Mouse (Mus musculus) layer of hippocampus, adult 11-12 months (tissue): ENCODE measurements at regions not wholly inside any gene's neighbourhood (a gene's known extent, or its start where the extent isn't known, plus 50 kb on each side); places are given as distances from the start of the nearest gene placed in this dataset.
A peak's percentile ranks its signal among the peaks of the same experiment; 100 is the strongest.

Experiments used
- DNase-seq: peaks from one replicate; pipeline ENCODE4 v3.0.0; 2022; ENCODE audit warnings: low spot score

DNA sequence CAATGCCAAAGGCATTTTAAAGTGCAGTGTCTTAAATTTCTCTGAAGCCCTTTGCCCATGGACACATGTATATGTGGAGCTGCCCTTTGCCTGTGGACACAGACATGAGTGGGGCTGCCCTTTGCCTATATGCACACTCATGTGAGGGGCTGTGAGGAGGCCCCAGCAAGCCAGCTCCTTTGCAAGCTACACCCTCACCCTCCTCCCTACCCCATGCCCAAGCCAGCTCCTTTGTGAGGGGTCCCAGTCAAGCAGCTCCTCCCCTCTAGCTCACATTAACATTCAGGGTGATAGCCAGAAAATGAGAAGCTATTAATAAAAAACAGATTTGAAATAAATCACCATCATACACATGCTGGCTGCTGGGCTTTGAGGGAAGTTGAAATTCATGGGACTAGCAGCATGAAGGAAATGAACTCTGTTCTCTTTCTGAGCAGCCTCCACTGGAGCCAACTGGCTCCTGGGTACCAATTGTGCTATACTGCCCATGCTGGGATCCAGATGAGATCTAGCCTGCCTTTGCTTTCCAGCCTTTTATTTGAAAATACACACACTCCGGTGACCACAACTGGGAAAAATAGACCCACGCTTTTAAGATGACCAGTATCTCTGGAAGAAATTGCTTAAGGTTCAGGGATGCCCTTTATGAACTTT lies 151.4 kb downstream of the Abcc12 start:
- DNase-seq: no peak

- no peak for DNase-seq
Measured at GRCm38 (mm10) chr8:86428131-86428530, 152.4 kb downstream of the Abcc12 start.

DNA sequence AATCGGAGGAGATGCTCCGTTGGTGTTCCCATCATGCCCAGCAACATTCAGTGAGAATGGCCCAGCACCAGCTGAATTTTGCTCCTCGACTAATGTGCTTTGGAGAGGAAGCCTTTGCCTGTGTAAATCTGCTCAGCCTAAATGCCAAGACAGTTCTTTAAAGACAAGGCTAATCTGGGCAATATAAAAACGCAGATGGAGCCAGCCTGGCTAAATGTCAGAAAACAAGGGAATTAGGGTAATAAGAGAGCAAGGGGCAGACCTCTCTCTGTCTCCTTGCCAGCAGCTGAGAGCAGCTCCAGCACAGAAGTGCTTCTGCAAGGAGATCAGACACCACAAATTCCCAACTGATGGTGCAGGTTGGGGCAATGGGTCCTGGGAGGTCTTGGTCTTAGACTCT lies 154.4 kb downstream of the Abcc12 start:
- no peak for DNase-seq

DNA sequence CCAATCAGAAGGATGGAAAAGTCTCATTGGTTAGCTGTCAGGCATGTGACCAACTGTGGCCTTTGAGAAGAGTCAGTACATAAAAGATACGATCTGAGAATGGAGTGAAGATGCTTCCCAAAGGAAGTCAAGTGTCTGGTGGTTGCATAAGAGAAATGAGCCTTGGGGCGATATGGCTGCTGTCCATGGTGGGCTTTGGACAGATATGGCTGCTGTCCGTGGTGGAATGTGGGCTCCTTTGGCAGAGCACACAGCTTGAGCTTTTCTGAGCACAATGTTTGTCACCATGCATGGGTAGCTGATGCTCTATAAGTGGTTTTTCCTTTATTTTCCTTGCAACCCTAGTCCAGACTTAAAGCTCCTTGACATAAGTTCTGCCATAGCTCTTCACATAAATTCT lies 155.1 kb downstream of the Abcc12 start:
- no peak for DNase-seq

GRCm38 (mm10) chr8:86419059-86419651 lies 161.3 kb downstream of the Abcc12 start:
- no peak for DNase-seq

DNA sequence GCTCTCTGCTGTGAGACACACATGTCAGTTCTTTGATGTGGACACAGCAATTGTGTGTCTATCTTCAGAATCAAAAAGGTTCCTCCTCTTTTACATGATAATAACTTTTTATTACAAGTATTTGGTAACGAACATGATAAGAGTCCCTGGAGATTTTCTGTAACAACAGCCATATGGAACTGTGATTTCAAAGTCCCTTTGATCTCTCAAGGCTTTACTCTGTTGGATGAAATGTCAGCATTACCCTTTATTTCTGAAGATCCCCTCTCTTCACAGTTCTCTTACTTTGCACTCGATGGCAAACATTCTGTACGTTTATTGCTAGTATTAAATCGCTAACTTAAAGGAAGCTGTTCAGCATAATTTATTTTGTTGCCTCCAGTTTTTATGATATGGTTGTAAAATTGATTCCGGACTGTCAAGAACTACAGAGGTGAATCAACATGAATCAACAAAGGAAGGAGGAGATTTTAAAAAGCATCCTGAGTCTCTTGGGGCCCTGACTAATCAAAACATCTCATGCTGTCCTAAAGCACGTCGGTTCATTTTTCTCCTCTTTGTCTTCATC lies 162.0 kb downstream of the Abcc12 start:
- DNase-seq: no peak

DNA sequence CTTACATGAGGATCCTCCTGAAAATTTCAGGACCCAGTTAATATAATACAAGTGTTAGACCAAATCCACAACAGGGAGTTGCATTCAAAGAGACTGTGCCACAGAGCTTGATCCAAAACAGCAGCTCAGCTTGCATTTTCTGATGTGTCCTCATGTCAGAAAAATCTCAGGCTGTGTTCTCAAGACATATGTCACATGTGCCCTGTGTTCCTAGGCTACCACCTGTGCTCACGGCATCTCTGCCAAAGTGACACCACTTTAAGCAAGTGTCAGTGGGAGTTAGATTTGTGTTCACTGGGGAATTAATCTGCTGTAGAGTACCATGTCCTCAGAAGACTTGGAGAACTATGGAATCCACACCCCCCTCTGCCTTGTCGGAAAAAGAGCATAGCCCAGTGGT lies 165.3 kb downstream of the Abcc12 start:
- peak; percentile 42 for DNase-seq

GRCm38 (mm10) chr8:86411232-86411631 lies 169.3 kb downstream of the Abcc12 start:
- no peak for DNase-seq

DNA sequence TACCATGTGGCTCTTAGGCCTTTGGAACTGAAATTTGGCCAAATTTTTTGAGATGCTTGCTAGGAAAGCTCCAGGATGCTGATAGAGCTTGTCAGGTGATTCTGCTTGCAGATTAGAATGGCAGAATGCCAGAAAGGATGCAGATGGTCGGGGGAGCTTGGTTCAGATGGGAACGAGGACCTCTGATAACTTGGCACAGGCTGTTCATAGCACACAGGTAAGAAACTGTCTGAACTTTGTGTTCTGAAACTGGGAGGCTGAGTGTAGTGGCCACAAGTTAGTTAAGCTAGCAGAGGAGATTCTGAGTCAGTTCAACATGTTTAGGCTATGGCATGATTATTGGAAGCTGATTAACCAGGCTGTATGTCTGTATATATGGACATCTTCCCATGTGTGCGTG lies 174.3 kb downstream of the Abcc12 start:
- DNase-seq: no peak

GRCm38 (mm10) chr8:86403434-86403833 lies 177.1 kb downstream of the Abcc12 start:
- no peak for DNase-seq

DNA sequence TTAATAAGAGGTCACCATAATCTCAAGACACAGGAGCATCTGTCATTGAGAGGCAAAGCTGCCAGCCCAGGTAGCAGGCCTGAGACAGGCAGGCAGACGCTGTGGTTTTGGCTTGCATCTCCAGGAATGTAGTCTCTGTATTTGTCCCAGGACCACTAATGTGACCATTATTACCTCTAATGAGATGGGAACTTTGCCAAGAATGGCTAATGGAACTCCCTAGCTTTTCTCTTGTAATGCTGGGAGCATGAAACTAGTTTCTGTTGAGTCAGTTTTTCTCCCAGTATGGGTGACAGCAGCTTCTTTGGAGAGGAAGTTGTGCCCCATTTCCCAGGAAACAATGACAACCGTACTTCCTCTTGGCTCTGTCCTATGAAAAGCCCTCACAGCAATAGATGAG lies 178.5 kb downstream of the Abcc12 start:
- no peak for DNase-seq

DNA sequence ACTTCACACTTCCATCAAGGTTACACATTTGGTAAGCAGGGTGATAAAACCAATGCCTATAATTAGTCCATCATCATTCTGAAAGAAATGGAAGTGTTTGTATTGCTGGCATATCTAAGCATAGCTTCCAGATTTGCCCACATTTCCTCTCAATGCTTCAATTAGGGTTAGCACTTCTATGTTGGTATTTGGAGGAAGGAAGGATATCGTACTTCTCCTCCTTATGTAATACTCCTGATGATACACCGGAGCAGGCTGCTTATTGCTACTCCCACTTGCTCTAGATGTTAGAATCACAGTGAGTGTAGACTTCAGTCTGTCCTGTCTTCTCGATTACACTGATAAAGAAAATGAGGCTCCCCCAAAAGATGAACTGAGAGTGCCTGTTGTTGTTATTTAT lies 185.4 kb downstream of the Abcc12 start:
- no peak for DNase-seq

- no peak for DNase-seq
Measured at GRCm38 (mm10) chr8:86393835-86394234, 186.7 kb downstream of the Abcc12 start.

GRCm38 (mm10) chr8:86393374-86393773 lies 187.1 kb downstream of the Abcc12 start:
- no peak for DNase-seq

DNA sequence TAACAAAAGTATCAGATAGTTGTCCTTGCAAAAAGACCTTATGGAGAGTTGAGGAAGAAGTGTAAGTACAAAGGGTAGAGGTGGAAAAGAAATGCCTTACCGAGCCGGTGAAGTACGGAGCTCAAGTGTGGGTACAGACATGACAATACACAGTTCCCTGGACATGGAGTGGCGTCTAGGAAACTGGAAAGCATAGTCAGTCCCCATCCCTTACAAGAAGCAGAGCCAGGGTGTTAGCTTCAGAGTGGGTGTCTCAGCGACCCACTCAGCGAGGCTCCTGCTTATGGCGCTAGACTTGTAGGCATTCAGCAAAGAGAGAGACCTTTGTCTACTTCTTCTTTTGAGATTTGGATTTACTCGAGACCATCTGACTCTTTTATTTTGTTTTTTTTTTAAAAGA lies 189.8 kb downstream of the Abcc12 start:
- no peak for DNase-seq

DNA sequence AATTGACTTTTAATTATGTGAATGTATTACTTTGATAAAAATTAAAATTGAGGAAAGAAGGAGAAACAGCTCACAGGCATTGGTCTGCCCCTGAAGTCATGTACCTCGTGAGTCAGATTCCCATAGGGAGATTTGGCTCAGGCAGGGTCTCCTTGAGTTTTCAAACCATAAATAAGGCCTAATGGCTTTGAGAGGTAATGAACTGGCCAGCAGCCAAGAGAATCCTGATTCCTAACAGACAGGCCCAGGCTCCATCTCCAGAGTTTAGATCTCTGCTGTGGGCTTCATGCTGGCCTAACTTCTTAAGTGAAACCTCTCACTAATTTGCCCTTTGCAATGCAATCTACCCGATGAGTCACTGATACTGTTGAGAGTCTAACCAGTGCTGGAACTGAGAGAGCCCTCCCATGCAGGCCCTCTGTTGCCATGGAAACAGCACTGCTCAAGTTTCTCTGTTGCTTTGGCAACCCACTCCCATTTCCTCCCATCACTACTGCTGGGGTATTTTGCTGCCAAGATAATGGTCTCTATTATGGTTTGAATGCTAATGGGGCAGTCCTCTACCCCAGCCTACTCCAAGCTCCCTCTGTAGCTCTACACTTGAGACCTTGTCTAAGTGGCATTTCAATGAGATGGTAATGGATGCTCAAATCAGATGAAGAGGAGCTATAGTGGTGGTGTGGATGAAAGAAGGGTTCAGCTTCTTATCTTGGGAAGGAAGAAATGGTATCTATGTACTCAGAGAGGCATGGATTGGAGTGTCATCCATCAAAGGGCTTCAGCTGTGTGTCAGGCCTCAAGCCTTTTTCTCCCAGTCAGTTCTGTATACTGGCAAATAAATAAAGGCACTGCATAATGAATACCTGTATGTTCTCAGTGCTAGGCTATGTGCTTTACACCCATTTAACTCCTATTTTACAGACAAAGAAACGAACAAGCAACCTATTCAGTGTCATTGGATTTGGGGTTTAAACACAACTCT lies 190.5 kb downstream of the Abcc12 start:
- DNase-seq: peak; percentile 84

DNA sequence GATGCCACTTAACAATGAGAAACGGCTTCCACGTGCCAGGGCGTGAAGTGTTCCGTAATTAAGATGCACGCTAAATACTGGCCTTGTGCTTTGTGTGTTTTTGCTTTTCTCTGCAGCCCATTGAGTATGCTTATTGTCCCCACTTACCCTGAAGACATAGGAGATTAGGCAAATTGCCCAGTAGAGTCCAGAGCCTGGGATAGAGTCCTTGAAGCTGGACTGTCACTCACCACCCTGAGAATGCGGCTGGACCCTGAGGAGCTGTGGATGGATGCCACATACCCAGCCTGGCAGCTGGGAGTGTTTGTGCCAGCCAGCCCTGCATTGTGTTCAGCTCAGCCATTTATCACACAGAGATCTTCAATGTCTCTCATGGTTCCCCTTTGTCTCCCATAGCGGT lies 195.2 kb downstream of the Abcc12 start:
- DNase-seq: no peak

DNA sequence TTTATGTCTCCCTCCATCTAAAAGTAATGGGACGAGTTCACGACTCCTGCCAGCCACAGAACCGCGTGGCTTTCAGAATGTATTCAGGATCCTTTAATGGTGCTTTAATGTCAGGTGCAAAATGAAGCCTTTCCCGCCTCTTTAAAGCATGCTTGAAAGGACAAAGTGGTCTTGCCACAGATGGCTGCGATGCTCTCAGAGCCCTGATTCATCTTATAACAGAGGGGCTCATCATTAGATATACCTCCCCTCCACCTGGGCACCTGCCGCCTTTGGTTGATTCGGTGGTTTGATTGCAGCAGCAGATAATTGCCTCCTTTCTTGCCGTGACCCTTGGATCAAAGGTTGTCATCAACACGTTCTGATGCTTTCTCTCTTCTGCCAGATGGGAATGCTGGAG lies 198.5 kb downstream of the Abcc12 start:
- DNase-seq: no peak

DNA sequence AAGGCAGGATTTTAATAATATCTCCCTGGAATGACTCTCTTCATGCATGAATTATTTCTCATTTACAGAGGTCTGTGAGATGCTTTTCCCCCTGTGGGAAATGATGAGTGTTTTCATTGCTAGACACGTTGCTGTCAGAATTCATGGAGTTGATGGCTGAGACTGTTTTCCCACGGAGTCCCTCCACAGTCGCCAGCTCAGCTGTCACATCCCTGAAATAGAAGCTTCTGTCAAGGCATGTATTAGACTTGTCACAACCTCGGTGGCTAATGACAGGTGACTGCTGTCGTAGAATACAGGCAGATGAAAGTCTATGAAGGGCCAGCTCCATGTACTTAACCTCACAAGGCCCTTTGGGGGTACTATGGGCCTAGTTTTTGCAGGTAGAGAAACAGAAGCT lies 212.4 kb downstream of the Abcc12 start:
- no peak for DNase-seq

GRCm38 (mm10) chr8:86366636-86367035 lies 213.8 kb downstream of the Abcc12 start:
- DNase-seq: no peak

GRCm38 (mm10) chr8:86365726-86366125 lies 214.8 kb downstream of the Abcc12 start:
- no peak for DNase-seq

DNA sequence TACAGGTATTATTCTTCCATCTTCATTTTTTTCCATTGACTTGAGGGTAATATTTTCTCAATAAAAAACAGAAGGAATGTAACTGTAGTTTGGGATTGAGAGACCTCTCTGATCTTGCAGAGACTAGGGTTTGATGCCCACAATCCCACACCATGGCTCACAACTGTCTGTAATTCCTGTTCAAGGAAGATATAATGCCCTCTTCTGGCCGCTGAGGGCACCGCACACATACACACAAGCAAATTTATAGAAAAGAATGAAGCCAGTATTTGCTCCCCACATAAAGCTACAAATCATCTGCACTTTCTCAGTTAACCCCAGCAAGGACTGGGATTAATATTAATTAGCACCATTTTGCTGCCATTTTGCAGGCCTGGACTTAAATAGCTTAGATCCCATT lies 215.6 kb downstream of the Abcc12 start:
- DNase-seq: no peak

- DNase-seq: no peak
Measured at GRCm38 (mm10) chr8:86360283-86360682, 220.2 kb downstream of the Abcc12 start.
